Mouse (Mus musculus) kidney, adult 2 months (tissue): ENCODE data around the gene Kdsr.

Source experiments
- CTCF ChIP-seq: fragments of 200-500 bp; conservative IDR thresholded peaks from 2 replicates; pipeline ENCODE4 v1.5.1; 2011; ENCODE audit warnings: low read depth, mild to moderate bottlenecking, control low read depth, low read length, moderate library complexity, mixed read lengths; ENCODE audit not compliant: insufficient read depth, insufficient read length
- POLR2A ChIP-seq: fragments of 200-500 bp; IDR thresholded peaks from one replicate; pipeline ENCODE4 v1.6.1; 2011; ENCODE audit warnings: low read depth, low read length, control low read depth

- TF ChIP-seq CTCF: no peak
- TF ChIP-seq POLR2A: no peak
Measured at GRCm38 (mm10) chr1:106678060-106678478, 81.5 kb downstream of the Kdsr start.
